Mouse (Mus musculus): ENCODE measurements around the gene Olfr873.
"Not testable (repeated sequence)": the region's sequence is repeated elsewhere in the genome, so short reads cannot be mapped to it uniquely, and the experiment has no call there.

Olfr873 gene

GRCm38 (mm10) chr9:20298232-20298631 is at the start of gene Olfr873:
Gene Olfr873 (plus strand): TSS chr9:20298532.
- DNase-seq (ENCODE audit: low spot score in 2 of 2) = no peak

- no peak for DNase-seq (ENCODE audit: low spot score in 2 of 2)
Measured at GRCm38 (mm10) chr9:20282051-20282450, 16.3 kb upstream of the Olfr873 start, which contains the start of gene Olfr39. Gene Olfr39 (plus strand): TSS chr9:20282351.

GRCm38 (mm10) chr9:20295562-20295961 is 2.8 kb upstream of the Olfr873 start:
- DNase-seq (ENCODE audit: low spot score in 2 of 2) = not testable (repeated sequence)

GRCm38 (mm10) chr9:20335994-20336393 is 37.7 kb downstream of the Olfr873 start, which contains the start of gene Olfr18:
Gene Olfr18 (minus strand): TSS chr9:20336094.
- DNase-seq (ENCODE audit: low spot score in 2 of 2) = no peak

GRCm38 (mm10) chr9:20348501-20348900 is 50.2 kb downstream of the Olfr873 start:
- DNase-seq (ENCODE audit: low spot score in 2 of 2) = no peak
